Mouse (Mus musculus) embryonic facial prominence, embryonic 14.5 days (tissue): ENCODE data around the gene Ssbp2. TPM values are rescaled to one million over a fixed set of nuclear protein-coding genes. Genes with fewer than 3 reads are reported as not detected.
A peak's percentile ranks its signal among the peaks of the same experiment; 100 is the strongest.

Experiments used
- ATAC-seq: fragments of 200-750 bp; cut with Nextera tagmentation; 2 replicates; pipeline ENCODE4 v1.8.0; 2017; ENCODE audit warnings: low read depth, moderate number of reproducible peaks, moderate TSS enrichment
- DNase-seq: peaks from one replicate; pipeline ENCODE4 v3.0.0-alpha.2; 2015; ENCODE audit warnings: low spot score
- H3K27ac ChIP-seq: fragments of 300-500 bp; sonication (generic); replicated peaks from 2 replicates; pipeline ENCODE4 v1.5.1; 2014; ENCODE audit warnings: low read depth, mild to moderate bottlenecking, low read length, moderate library complexity
- H3K27me3 ChIP-seq: fragments of 300-500 bp; sonication (generic); replicated peaks from 2 replicates; pipeline ENCODE4 v1.6.1; 2014; ENCODE audit warnings: low read length; ENCODE audit not compliant: control insufficient read depth, insufficient read depth
- H3K36me3 ChIP-seq: fragments of 300-500 bp; sonication (generic); 2 replicates; pipeline ENCODE4 v1.6.1; 2014; ENCODE audit warnings: low read length, mixed read lengths; ENCODE audit not compliant: control insufficient read depth, insufficient read depth
- H3K4me1 ChIP-seq: fragments of 300-500 bp; sonication (generic); 2 replicates; pipeline ENCODE4 v1.6.1; 2014; ENCODE audit warnings: antibody characterized with exemption, low read length; ENCODE audit not compliant: control insufficient read depth, insufficient read depth
- H3K4me2 ChIP-seq: fragments of 300-500 bp; sonication (generic); 2 replicates; pipeline ENCODE4 v1.6.1; 2014; ENCODE audit warnings: low read depth, mild to moderate bottlenecking, low read length, moderate library complexity, mixed read lengths
- H3K4me3 ChIP-seq: fragments of 300-500 bp; sonication (generic); 2 replicates; pipeline ENCODE4 v1.5.1; 2014; ENCODE audit warnings: low read depth, mild to moderate bottlenecking, low read length
- H3K9ac ChIP-seq: fragments of 300-500 bp; sonication (generic); 2 replicates; pipeline ENCODE4 v1.6.1; 2014; ENCODE audit warnings: low read depth, mild to moderate bottlenecking, low read length, moderate library complexity, mixed read lengths
- H3K9me3 ChIP-seq: fragments of 300-500 bp; sonication (generic); 2 replicates; pipeline ENCODE4 v1.6.1; 2016; ENCODE audit warnings: low read length; ENCODE audit not compliant: control insufficient read depth
- WGBS: fragments of 180-500 bp; shearing (Covaris S2); extraction: QIAGEN DNeasy Blood & Tissue Kit; methylation state at CpG from one replicate; pipeline ENCODE4 v1.1.7; 2014; 5-methylcytosine and 5-hydroxymethylcytosine counted together
- polyA plus RNA-seq: library from polyadenylated mRNA; unstranded; fragments of >200 nt; fragmentation: Nextera tagmentation; extraction: Ambion mirVana; gene quantifications from 2 replicates; pipeline ENCODE4 v1.2.1, GENCODE M21; 2014

The Ssbp2 gene
- polyA plus RNA-seq, 1 experiment from 2014 or later, result 148 TPM

DNA sequence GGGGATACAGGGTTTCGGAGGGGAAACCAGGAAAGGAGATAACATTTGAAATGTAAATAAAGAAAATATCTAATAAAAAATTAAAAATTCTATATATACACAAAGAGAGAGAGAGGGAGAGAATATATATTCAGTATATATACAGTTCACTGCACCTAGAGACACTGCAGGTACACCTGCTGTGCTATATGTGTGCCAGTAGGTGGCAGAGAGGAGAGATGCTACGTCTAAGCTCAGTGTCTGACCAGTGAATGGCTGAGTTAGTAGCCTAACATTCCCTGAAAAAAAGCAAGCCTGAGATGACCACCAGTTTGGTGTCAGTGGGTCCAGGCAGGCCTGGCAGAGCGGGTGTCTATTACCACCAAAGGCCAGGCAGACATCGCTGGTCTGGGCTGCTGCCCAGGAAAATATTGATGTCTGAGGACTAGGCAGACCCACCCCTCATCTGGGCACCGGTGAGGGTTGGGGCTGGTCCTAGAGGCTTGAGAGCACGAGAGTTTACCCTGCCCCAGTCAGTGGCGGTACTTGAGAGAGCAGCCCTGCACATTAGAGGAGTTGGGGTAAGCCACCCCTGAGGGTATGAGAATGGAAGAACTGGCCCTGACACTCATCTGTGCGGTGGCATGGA, 263.1 kb downstream of the Ssbp2 start:
- DNase-seq (no peak), ATAC-seq (peak; percentile 72)
- no peaks in the 10 kb centered on the region for H3K4me1 ChIP-seq
- H3K4me3 ChIP-seq, result no peak overlapping the region
- H3K27me3 ChIP-seq, result no peaks in the 10 kb centered on the region
- no peak overlapping the region for H3K27ac ChIP-seq
- no peaks in the 10 kb centered on the region for H3K36me3 ChIP-seq
- H3K9ac ChIP-seq, result no peak overlapping the region
- 63% methylated on average over 8 of the region's 8 CpGs for WGBS
- no peaks in the 10 kb centered on the region for H3K9me3 ChIP-seq
- no peak overlapping the region for H3K4me2 ChIP-seq

DNA sequence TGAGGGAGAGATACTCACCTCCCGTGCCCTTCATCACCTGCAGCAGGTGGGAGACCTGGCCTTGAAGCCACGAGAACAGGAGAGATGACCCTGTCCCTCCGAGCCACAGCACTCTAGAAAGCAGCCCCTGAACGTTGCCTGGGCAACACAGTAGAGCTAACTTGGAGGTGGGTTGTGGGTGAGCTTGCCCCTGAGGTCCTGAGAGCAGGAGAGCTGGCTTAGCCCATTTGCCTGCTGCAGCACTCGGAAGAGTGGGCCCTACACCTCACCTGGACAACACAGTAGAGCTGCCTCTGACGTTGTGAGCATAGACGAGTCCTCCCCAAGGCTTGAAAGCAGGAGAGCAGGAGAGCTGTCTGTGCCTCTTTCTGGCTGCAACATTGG, 263.6 kb downstream of the Ssbp2 start:
- Histone ChIP-seq H3K9me3 (no peaks in the 10 kb centered on the region), H3K4me2 (no peak overlapping the region), H3K4me1 (no peaks in the 10 kb centered on the region), H3K4me3 (no peak overlapping the region), H3K27me3 (no peaks in the 10 kb centered on the region), H3K9ac (no peak overlapping the region), H3K36me3 (no peaks in the 10 kb centered on the region), H3K27ac (no peak overlapping the region)
- 82% methylated on average over 7 of the region's 7 CpGs for WGBS
- ATAC-seq (no peak), DNase-seq (no peak)

DNA sequence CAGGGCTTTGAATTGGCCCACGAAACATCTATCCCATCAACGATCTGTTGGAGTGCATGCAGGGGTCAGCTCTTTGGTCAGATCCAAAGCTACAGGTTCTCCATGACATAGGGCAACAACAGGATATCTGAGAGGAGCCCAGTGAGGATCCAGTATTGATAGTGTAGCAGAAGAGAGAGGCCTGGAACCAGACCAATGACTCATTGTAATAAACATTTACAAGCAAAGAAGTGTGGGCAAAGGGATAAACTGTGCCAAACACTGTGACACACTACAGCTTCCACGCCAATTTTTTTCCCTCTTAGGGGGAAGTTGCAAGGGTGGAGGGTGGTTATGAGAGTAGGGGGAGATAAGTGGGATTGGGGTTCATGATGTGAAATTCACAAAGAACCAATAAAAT, 264.1 kb downstream of the Ssbp2 start:
- Histone ChIP-seq H3K4me2 (no peak overlapping the region), H3K27ac (no peak overlapping the region), H3K36me3 (no peaks in the 10 kb centered on the region), H3K9ac (no peak overlapping the region), H3K4me1 (no peaks in the 10 kb centered on the region), H3K27me3 (no peaks in the 10 kb centered on the region), H3K4me3 (no peak overlapping the region), H3K9me3 (no peaks in the 10 kb centered on the region)
- 94% methylated on average over 3 of the region's 3 CpGs for WGBS
- no peak for ATAC-seq
- no peak for DNase-seq

DNA sequence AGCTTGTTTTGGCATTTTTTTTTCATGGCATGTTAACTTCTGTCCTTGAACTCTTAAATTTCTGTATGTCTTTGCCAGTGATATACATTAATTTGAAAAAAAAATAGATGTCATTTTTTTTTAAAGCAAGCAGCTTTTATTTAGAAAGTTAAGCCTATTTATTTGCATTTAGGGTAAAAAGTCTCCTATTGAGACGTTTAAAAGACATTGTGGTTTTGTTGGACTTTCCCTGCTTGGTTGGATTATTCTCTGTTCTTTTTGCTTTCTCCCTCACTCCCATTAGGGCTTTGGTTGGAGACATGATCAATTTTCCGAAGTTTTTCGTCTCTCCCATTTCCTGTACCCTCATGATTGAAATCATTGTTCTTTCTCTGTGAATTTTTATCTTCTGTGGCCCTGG, 265.0 kb downstream of the Ssbp2 start:
- WGBS, result 68% methylated on average over 3 of the region's 3 CpGs
- Histone ChIP-seq H3K27me3 (no peaks in the 10 kb centered on the region), H3K4me3 (no peak overlapping the region), H3K9me3 (no peaks in the 10 kb centered on the region), H3K4me2 (no peak overlapping the region), H3K9ac (no peak overlapping the region), H3K27ac (no peak overlapping the region), H3K4me1 (no peaks in the 10 kb centered on the region), H3K36me3 (no peaks in the 10 kb centered on the region)
- no peak for ATAC-seq
- no peak for DNase-seq

DNA sequence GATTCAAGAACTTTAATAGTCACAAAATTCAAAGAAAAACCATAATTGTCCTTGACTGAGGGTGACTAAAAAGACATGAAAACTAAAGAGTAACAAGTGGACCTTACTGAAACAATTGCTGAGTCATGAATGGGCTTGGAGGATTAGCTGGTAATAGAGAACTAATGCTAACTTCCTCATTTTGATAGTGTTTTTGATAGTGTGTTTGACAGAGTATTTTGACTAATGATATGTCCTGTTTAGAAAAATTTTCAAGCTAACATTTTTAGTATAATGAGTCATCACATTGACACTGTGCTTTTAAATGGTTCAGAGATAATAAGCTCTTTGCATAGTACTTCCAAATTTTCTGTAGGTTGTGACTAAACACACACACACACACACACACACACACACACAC, 267.8 kb downstream of the Ssbp2 start:
- Histone ChIP-seq H3K9ac (no peak overlapping the region), H3K36me3 (no peaks in the 10 kb centered on the region), H3K4me2 (no peak overlapping the region), H3K4me3 (no peak overlapping the region), H3K27ac (no peak overlapping the region), H3K4me1 (no peaks in the 10 kb centered on the region), H3K27me3 (no peaks in the 10 kb centered on the region), H3K9me3 (no peaks in the 10 kb centered on the region)
- ATAC-seq, result no peak
- DNase-seq, result no peak

DNA sequence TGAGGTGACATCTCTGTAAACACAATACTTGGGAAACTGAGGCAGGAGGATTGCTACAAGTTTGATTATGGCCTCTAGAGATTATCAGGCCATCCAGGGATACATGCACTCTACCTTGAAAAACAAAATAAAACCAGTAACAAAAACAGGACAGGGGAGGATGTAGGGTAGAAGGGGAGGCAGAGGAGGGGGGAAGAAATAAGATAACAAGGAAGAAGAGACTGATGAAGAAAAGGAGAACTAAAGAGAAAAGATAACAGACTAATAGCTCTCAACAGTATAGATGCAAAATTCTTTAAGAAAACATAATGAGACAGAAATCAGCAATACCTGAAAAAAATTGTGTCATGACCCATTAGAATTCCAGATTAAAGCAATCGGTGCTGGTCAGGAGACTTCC, 277.1 kb downstream of the Ssbp2 start:
- WGBS, result 86% methylated on average over 1 of the region's 1 CpGs
- Histone ChIP-seq H3K9ac (no peak overlapping the region), H3K36me3 (no peaks in the 10 kb centered on the region), H3K4me1 (peaks cover 11% of the 10 kb centered on the region), H3K9me3 (no peaks in the 10 kb centered on the region), H3K27ac (no peak overlapping the region), H3K4me3 (no peak overlapping the region), H3K27me3 (peaks cover 10% of the 10 kb centered on the region), H3K4me2 (no peak overlapping the region)
- DNase-seq (no peak), ATAC-seq (no peak)

DNA sequence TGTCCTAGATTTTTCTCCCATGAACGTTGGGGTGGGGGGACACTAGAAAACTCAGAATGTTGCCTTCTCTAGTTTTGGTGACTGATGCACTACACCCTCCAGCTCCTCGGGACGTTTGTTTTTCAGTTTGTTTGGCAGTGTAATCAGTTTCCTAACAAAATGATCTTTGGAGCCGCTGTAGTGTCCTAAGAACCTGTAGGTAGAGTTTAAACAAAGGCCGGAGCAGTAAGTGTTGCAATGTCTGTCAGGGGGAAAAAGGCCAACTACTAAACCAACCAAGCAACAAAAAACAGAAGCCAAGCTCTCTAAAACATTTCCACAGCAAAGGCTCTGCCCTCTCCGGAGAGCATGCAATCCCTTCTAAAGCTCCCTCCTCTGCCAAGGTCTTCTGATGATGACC, 280.8 kb downstream of the Ssbp2 start:
- DNase-seq, result no peak
- Histone ChIP-seq H3K9me3 (no peaks in the 10 kb centered on the region), H3K4me2 (peak overlapping the region; percentile 70), H3K4me1 (peaks cover 11% of the 10 kb centered on the region), H3K4me3 (peak overlapping the region; percentile 40), H3K27ac (no peak overlapping the region), H3K27me3 (peaks cover 10% of the 10 kb centered on the region), H3K9ac (no peak overlapping the region), H3K36me3 (no peaks in the 10 kb centered on the region)
- no peak for ATAC-seq
- 62% methylated on average over 6 of the region's 6 CpGs for WGBS

DNA sequence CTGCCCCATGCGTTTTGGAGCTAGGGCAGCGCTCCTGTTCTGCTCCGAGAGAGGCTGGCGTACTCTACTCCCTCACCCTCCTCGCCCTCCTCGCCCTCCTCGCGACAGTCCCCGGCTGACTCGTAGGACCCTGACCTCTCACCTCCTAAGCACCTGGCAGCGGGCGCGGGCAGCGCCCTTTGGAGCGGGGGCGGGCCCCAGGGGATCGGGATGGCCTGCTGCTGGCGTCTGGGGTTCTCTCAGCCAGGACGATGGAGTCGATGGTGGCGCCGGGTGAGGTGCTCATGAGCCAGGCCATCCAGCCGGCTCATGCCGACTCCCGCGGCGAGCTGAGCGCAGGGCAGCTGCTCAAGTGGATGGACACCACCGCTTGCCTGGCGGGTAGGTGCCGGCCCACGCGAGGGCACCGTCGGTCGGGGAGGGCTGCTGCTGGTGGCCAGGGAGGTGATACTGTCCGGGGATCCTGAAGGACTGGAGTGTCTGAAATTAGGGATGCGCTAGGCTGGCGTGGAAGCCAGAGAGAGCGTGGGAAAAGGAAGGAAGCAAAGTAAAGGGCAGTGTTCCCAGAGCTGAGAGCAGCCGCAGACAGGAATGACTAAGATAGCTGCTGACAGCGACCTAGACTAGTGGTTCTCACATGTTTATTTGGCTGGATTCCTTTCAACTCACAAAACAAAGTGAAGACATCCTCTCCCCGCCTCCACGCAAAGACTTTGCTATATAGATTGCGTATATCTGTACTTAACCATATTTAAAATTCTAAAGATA, 281.4 kb downstream of the Ssbp2 start, which contains the start of gene Acot12:
Gene Acot12, plus strand, starts transcription at position 233 of the 768 bp plus-strand sequence.
- ATAC-seq (peak; percentile 60), DNase-seq (peak; percentile 30)

DNA sequence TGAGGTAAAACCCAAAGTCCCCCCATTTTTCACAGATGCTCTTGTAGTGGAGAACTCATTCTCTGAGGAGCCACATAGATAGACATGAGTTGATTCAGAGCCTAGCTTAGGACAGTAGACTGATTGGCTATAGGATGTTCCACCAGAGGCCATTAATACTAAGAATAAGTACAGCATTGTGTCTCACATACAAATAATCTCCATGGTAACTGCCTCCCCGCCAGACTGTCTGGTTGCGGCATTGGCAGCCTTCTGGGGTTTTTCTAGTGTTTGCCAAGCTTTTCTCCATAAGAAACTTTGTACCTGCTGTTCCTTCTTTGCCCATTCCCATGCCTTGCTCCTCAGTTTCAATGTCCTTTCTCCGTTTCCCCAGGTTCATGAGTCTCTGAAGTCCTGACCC, 283.1 kb downstream of the Ssbp2 start:
- H3K4me1 ChIP-seq, result peaks cover 11% of the 10 kb centered on the region
- H3K36me3 ChIP-seq, result no peaks in the 10 kb centered on the region
- DNase-seq (no peak), ATAC-seq (no peak)
- H3K27ac ChIP-seq, result no peak overlapping the region
- no peak overlapping the region for H3K4me2 ChIP-seq
- H3K27me3 ChIP-seq, result peaks cover 10% of the 10 kb centered on the region
- H3K9me3 ChIP-seq, result no peaks in the 10 kb centered on the region
- H3K4me3 ChIP-seq, result no peak overlapping the region
- 91% methylated on average over 3 of the region's 3 CpGs for WGBS
- H3K9ac ChIP-seq, result no peak overlapping the region

More for the DNA sequence above, 281.4 kb downstream of the Ssbp2 start, which contains the start of gene Acot12:
- WGBS, result 11% methylated on average over 40 of the region's 45 CpGs
- no peaks in the 10 kb centered on the region for H3K9me3 ChIP-seq
- H3K27me3 ChIP-seq, result peaks cover 10% of the 10 kb centered on the region
- no peak within 1 kb of the TSS for H3K27ac ChIP-seq
- H3K9ac ChIP-seq, result peak within 1 kb of the TSS; percentile 59
- H3K36me3 ChIP-seq, result no peaks in the 10 kb centered on the region
- peaks cover 11% of the 10 kb centered on the region for H3K4me1 ChIP-seq
- H3K4me3 ChIP-seq, result peak within 1 kb of the TSS; percentile 40
- H3K4me2 ChIP-seq, result peak within 1 kb of the TSS; percentile 70
